Mouse (Mus musculus) megakaryocyte, adult 5-6 weeks (primary cell): ENCODE measurements around the gene Sptssa. TPM values are rescaled to one million over a fixed set of nuclear protein-coding genes. Genes with fewer than 3 reads are reported as not detected.

Experiments
- total RNA-seq, 2 experiments: library from RNA; stranded (forward) in 1 of 2; stranded (reverse) in 1 of 2; fragments of 153-499, 151-499 nt in 1 of 2; fragments of 221-1000, 200-1000 nt in 1 of 2; gene quantifications; 2 replicates each; pipeline versions ENCODE4 v1.2.3 to v1.2.4; 2015 to 2017

The Sptssa gene
- total RNA-seq, 2 experiments from 2014 or later, result 153 to 220 TPM

Other genes starting within 250 kb of the Sptssa start
- gene Eapp, start 39.3 kb upstream of the Sptssa start, total RNA-seq (2015), result 48.6 and 68.4 TPM in 2 replicates
- gene Eapp, start 39.3 kb upstream of the Sptssa start, total RNA-seq (2017), result 71.0 and 86.9 TPM in 2 replicates
- 68.6 and 74.9 TPM in 2 replicates for gene Snx6, start 139.1 kb upstream of the Sptssa start, total RNA-seq (2015)
- 99.5 and 101 TPM in 2 replicates for gene Snx6, start 139.1 kb upstream of the Sptssa start, total RNA-seq (2017)
- gene Cfl2, start 206.3 kb upstream of the Sptssa start, total RNA-seq (2015), result 22.4 and 27.3 TPM in 2 replicates
- gene Cfl2, start 206.3 kb upstream of the Sptssa start, total RNA-seq (2017), result 16.3 and 21.4 TPM in 2 replicates